Comparison of ENCODE assay signal across 8 mouse cellular contexts in genomic region chr14:44989017-44989721, GRCm38 (mm10). TPM values are rescaled to one million over a fixed set of nuclear protein-coding genes. Genes with fewer than 3 reads are reported as not detected.
DNase-seq lines count a peak whose midpoint lies in the region; ATAC-seq and TF ChIP-seq lines count a peak whose summit lies in the region.

No protein-coding gene starts in this region.

- peak overlapping the region; percentile 50 for H3K4me3 ChIP-seq in heart, embryonic 11.5 days (ENCODE audit: low read depth, low read length)
- peak overlapping the region; percentile 79 for H3K4me3 ChIP-seq in E14TG2a.4 (replicated peaks; ENCODE audit: low read length)
- peak overlapping the region; percentile 37 to 44 for H3K4me3 ChIP-seq in liver, embryonic 14.5 days (ENCODE audit: insufficient read depth in 1 of 2, low read depth in 2 of 2, low read length in 2 of 2)

- peaks cover 21% of the 10 kb centered on the region for H3K27me3 ChIP-seq in heart, embryonic 11.5 days (ENCODE audit: control insufficient read depth, insufficient read depth, low read length)
- H3K27me3 ChIP-seq in E14TG2a.4 (ENCODE audit: insufficient read depth, low read length): peaks cover 47% of the 10 kb centered on the region
- no peaks in the 10 kb centered on the region; the same call in 1 of the 2 replicates for H3K27me3 ChIP-seq in liver, embryonic 14.5 days (ENCODE audit: control insufficient read depth, insufficient read depth, low read length)

- no peak for TF ChIP-seq EP300 in liver, embryonic 14.5 days (IDR thresholded peaks at IDR 0.05; ENCODE audit: low read depth)

- no peak overlapping the region; the same call in 1 of the 2 replicates for H3K9ac ChIP-seq in heart, embryonic 11.5 days (ENCODE audit: low read depth, low read length)
- no peak overlapping the region for H3K9ac ChIP-seq in liver, embryonic 14.5 days (replicated peaks)

- H3K9me3 ChIP-seq in heart, embryonic 11.5 days (replicated peaks; ENCODE audit: control insufficient read depth, low read length): no peaks in the 10 kb centered on the region
- H3K9me3 ChIP-seq in E14TG2a.4 (ENCODE audit: low read length): no peaks in the 10 kb centered on the region
- H3K9me3 ChIP-seq in liver, embryonic 14.5 days (ENCODE audit: control insufficient read depth, low read length): no peaks in the 10 kb centered on the region

- ATAC-seq in heart, embryonic 11.5 days (replicated peaks; ENCODE audit: insufficient number of reproducible peaks, low FRiP score, low TSS enrichment): no peak
- no peak for ATAC-seq in liver, embryonic 14.5 days (ENCODE audit: insufficient read depth)
- peak; percentile 13; the same call in 1 of the 2 replicates for ATAC-seq in neutrophil, adult 5-6 weeks (ENCODE audit: extremely low read depth, insufficient number of reproducible peaks, low FRiP score, poor library complexity, severe bottlenecking)
- no peak for ATAC-seq in cerebellum, adult (ENCODE audit: insufficient number of reproducible peaks, low FRiP score, low TSS enrichment)

- no peak overlapping the region for H3K27ac ChIP-seq in heart, embryonic 11.5 days (ENCODE audit: low read depth, low read length)
- H3K27ac ChIP-seq in liver, embryonic 14.5 days: no peak overlapping the region

- peak overlapping the region; percentile 85 for H3K4me2 ChIP-seq in heart, embryonic 11.5 days
- peak overlapping the region; percentile 50 for H3K4me2 ChIP-seq in liver, embryonic 14.5 days (ENCODE audit: low read depth)

- no peaks in the 10 kb centered on the region for H3K4me1 ChIP-seq in heart, embryonic 11.5 days (ENCODE audit: control insufficient read depth, insufficient read depth, low read length)
- H3K4me1 ChIP-seq in E14TG2a.4 (replicated peaks; ENCODE audit: low read depth, low read length): peaks cover 67% of the 10 kb centered on the region
- no peaks in the 10 kb centered on the region for H3K4me1 ChIP-seq in liver, embryonic 14.5 days (replicated peaks; ENCODE audit: control insufficient read depth in 2 of 2, insufficient read depth in 2 of 2, low read length in 1 of 2)

- DNase-seq in heart, adult 11 months: no peak
- DNase-seq in embryo, embryonic 11 days: peak; percentile 39
- peak; percentile 10 for DNase-seq in heart, postnatal 4 days
- no peak for DNase-seq in liver, embryonic 14.5 days (ENCODE audit: low read depth in 3 of 3, low spot score in 3 of 3)

- no peaks in the 10 kb centered on the region for H3K36me3 ChIP-seq in heart, embryonic 11.5 days (ENCODE audit: control insufficient read depth, insufficient read depth, low read length)
- H3K36me3 ChIP-seq in E14TG2a.4 (ENCODE audit: insufficient read depth, low read length): no peaks in the 10 kb centered on the region
- no peaks in the 10 kb centered on the region for H3K36me3 ChIP-seq in liver, embryonic 14.5 days (replicated peaks; ENCODE audit: control insufficient read depth, insufficient read depth, low read depth)

- no peak for TF ChIP-seq CTCF in E14TG2a.4 (conservative IDR thresholded peaks at IDR 0.05; ENCODE audit: low read length)
- TF ChIP-seq CTCF in liver, embryonic 14.5 days (IDR thresholded peaks at IDR 0.05; ENCODE audit: low read depth): no peak

- under 1% methylated on average over 45 of the region's 45 CpGs for WGBS in heart, embryonic 11.5 days (ENCODE audit: insufficient replicate concordance)
- under 1% methylated on average over 45 of the region's 45 CpGs for WGBS in liver, embryonic 14.5 days (ENCODE audit: insufficient replicate concordance)

RNA-seq across cellular contexts. Expression of gene Ptger2, which starts 1.2 kb away (rescaled TPM):
- polyA plus RNA-seq in heart, embryonic 11.5 days (2014; fragmentation: Nextera tagmentation; extraction: Ambion mirVana): not detected in 2 replicates
- total RNA-seq in heart, postnatal 4 days (2021): under 1 TPM; 0.14 to 0.17 TPM
- polyA plus RNA-seq in liver, embryonic 14.5 days (2012; rRNA removed): 0.17 and 0.27 TPM in 2 replicates
- 0.38 and 0.47 TPM in 2 replicates for polyA plus RNA-seq in liver, embryonic 14.5 days (2014; fragmentation: Nextera tagmentation; extraction: Ambion mirVana)
- 9.8 and 12.2 TPM in 2 replicates for total RNA-seq in neutrophil, adult 5-6 weeks (2017)

Comparison
In these comparisons a context has a peak if more than half of its experiments do, and no peak if none do; other contexts are left out.
1. DNase-seq: peak in embryo, embryonic 11 days (single experiment) and heart, postnatal 4 days (single experiment); none in heart, adult 11 months (single experiment) and liver, embryonic 14.5 days (0 of 3).
2. Peak in every context shown above with its lines, with median percentiles within 50 percentile points of each other: H3K4me3 ChIP-seq.